31 mouse cellular contexts compared by ENCODE assay signal in genomic region chr14:35538835-35539234, GRCm38 (mm10).
"Had no signal": no experiment of that assay in that cellular context is flagged by ENCODE, and none has a peak within 500 bp of the region (broad histone marks: within the 10 kb centered on the region; RNA-seq: fewer than 3 reads in every experiment).

No protein-coding gene starts in this region.

- H3K4me2 ChIP-seq: limb, embryonic 12.5 days; limb, embryonic 13.5 days; limb, embryonic 15.5 days; liver, embryonic 11.5 days; liver, embryonic 12.5 days; liver, embryonic 13.5 days; liver, embryonic 15.5 days; lung, embryonic 14.5 days; lung, embryonic 15.5 days; midbrain, embryonic 11.5 days; midbrain, embryonic 12.5 days; midbrain, embryonic 13.5 days; midbrain, embryonic 15.5 days; neural tube, embryonic 12.5 days; neural tube, embryonic 13.5 days had no signal

- H3K4me1 ChIP-seq: limb, embryonic 10.5 days; limb, embryonic 12.5 days; limb, embryonic 13.5 days; limb, embryonic 15.5 days; liver, embryonic 12.5 days; liver, embryonic 13.5 days; liver, embryonic 15.5 days; lung, embryonic 15.5 days; megakaryocyte, embryonic 14.5 days; midbrain, embryonic 12.5 days; neural tube, embryonic 12.5 days; neural tube, embryonic 13.5 days had no signal

- H3K9ac ChIP-seq: limb, embryonic 12.5 days; limb, embryonic 13.5 days; limb, embryonic 15.5 days; liver, embryonic 12.5 days; liver, embryonic 13.5 days; liver, embryonic 14.5 days; liver, embryonic 15.5 days; liver, postnatal 0 days; lung, embryonic 14.5 days; lung, embryonic 15.5 days; midbrain, embryonic 12.5 days; midbrain, embryonic 13.5 days; midbrain, embryonic 15.5 days; neural tube, embryonic 12.5 days; neural tube, embryonic 13.5 days had no signal

- H3K27ac ChIP-seq: limb, embryonic 10.5 days; limb, embryonic 12.5 days; limb, embryonic 13.5 days; limb, embryonic 15.5 days; liver, embryonic 12.5 days; liver, embryonic 13.5 days; liver, embryonic 14.5 days; liver, embryonic 15.5 days; lung, embryonic 15.5 days; macrophage; midbrain, embryonic 10.5 days; midbrain, embryonic 12.5 days; midbrain, embryonic 13.5 days; midbrain, embryonic 15.5 days; neural tube, embryonic 12.5 days; neural tube, embryonic 13.5 days had no signal

- ATAC-seq: liver, embryonic 12.5 days; liver, postnatal 0 days; lung, postnatal 0 days; midbrain, embryonic 13.5 days; midbrain, embryonic 15.5 days; midbrain, embryonic 16.5 days had no signal

- H3K27me3 ChIP-seq: limb, embryonic 12.5 days; limb, embryonic 13.5 days; limb, embryonic 15.5 days; liver, embryonic 12.5 days; liver, embryonic 13.5 days; liver, embryonic 15.5 days; lung, embryonic 15.5 days; megakaryocyte, embryonic 14.5 days; midbrain, embryonic 12.5 days; midbrain, embryonic 13.5 days; midbrain, embryonic 15.5 days; neural tube, embryonic 12.5 days; neural tube, embryonic 13.5 days had no signal

- DNase-seq: left cerebral cortex, postnatal 4 days; liver; liver, embryonic 13.5 days; liver, postnatal 0 days; lung, adult 2 months; lung, postnatal 10 days; lung, postnatal 14 days; lung, postnatal 36 days; lung, postnatal 4 days had no signal

- H3K36me3 ChIP-seq: limb, embryonic 10.5 days; limb, embryonic 12.5 days; limb, embryonic 13.5 days; limb, embryonic 15.5 days; liver, embryonic 12.5 days; liver, embryonic 13.5 days; liver, embryonic 15.5 days; lung, embryonic 15.5 days; midbrain, embryonic 10.5 days; midbrain, embryonic 12.5 days; midbrain, embryonic 13.5 days; midbrain, embryonic 15.5 days; neural tube, embryonic 12.5 days; neural tube, embryonic 13.5 days had no signal

- H3K4me3 ChIP-seq: limb, embryonic 10.5 days; limb, embryonic 12.5 days; limb, embryonic 13.5 days; limb, embryonic 15.5 days; liver, embryonic 12.5 days; liver, embryonic 13.5 days; liver, embryonic 15.5 days; lung, embryonic 15.5 days; megakaryocyte, embryonic 14.5 days; midbrain, embryonic 10.5 days; midbrain, embryonic 12.5 days; midbrain, embryonic 13.5 days; midbrain, embryonic 15.5 days; myocyte; neural tube, embryonic 12.5 days; neural tube, embryonic 13.5 days had no signal

- H3K9me3 ChIP-seq: limb, embryonic 10.5 days; limb, embryonic 12.5 days; limb, embryonic 13.5 days; limb, embryonic 15.5 days; liver, embryonic 13.5 days; liver, embryonic 15.5 days; lung, embryonic 15.5 days; megakaryocyte, embryonic 14.5 days; midbrain, embryonic 10.5 days; midbrain, embryonic 12.5 days; midbrain, embryonic 13.5 days; midbrain, embryonic 15.5 days; neural tube, embryonic 12.5 days; neural tube, embryonic 13.5 days had no signal
